Mouse (Mus musculus): ENCODE measurements at regions not wholly inside any gene's neighbourhood (a gene's known extent, or its start where the extent isn't known, plus 50 kb on each side); places are given as distances from the start of the nearest gene placed in this dataset.

DNA sequence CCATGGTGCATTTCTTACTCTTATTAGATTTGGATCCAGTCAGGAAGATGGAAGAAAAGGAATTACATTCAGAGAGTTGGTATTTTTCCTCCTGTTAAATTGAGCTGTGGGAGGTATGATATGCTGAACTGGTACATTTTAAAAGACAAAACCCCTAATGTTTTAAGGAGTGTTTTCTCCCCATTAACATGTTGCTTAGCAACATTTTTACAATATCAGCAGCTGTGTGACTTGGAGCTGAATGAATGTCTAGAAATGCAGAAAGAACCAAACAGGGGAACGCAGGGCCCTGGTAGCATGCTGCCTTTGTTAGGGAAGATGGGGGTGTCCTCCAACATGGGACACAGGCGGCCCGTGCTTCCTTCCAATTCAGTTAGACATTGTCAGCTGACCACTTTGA is 257.5 kb upstream of the Gria1 start:
- Histone ChIP-seq H3K27me3 (ENCODE audit: control insufficient read depth, insufficient read depth, low read length) (no peaks in the 10 kb centered on the region), H3K36me3 (ENCODE audit: control insufficient read depth, insufficient read depth, low read length) (no peaks in the 10 kb centered on the region), H3K4me3 (ENCODE audit: low read depth, low read length) (no peak overlapping the region), H3K4me2 (ENCODE audit: low read depth, low read length) (no peak overlapping the region), H3K9me3 (ENCODE audit: control insufficient read depth, low read length) (no peaks in the 10 kb centered on the region), H3K27ac (ENCODE audit: low read depth, low read length) (no peak overlapping the region), H3K4me1 (ENCODE audit: control insufficient read depth, insufficient read depth, low read length) (peaks cover 5% of the 10 kb centered on the region; the same call in 1 of the 2 replicates), H3K9ac (replicated peaks; ENCODE audit: low read depth, low read length) (no peak overlapping the region)
- no peak for ATAC-seq (ENCODE audit: low read depth)
- WGBS = 31% methylated on average over 3 of the region's 3 CpGs

DNA sequence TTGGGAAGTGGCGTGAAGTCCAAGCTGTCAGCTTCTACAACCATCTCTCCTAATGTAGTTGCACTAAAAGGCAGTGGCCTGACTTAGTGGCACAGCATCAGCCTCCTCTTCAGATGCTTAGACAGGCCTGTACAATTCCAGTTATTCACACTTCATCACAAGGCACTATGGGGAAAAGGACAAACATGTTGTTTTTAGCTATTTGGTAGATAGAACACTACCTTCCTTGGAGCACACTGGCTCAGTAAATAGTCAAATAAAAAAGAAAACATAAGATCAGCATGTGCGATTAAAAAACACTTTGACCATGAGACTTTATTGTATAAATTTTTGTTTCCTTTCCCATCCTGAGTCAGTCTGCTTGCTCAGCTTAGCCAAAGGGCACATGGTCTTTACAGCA is 250.7 kb upstream of the Gria1 start:
- H3K4me2 ChIP-seq (ENCODE audit: low read depth, low read length) = no peak overlapping the region
- H3K9ac ChIP-seq (replicated peaks; ENCODE audit: low read depth, low read length) = no peak overlapping the region
- no peak for ATAC-seq (ENCODE audit: low read depth)
- H3K4me3 ChIP-seq (ENCODE audit: low read depth, low read length) = no peak overlapping the region
- no peaks in the 10 kb centered on the region for H3K9me3 ChIP-seq (ENCODE audit: control insufficient read depth, low read length)
- 91% methylated on average over 2 of the region's 2 CpGs for WGBS
- no peaks in the 10 kb centered on the region for H3K27me3 ChIP-seq (ENCODE audit: control insufficient read depth, insufficient read depth, low read length)
- no peaks in the 10 kb centered on the region for H3K4me1 ChIP-seq (ENCODE audit: control insufficient read depth, insufficient read depth, low read length)
- no peak overlapping the region for H3K27ac ChIP-seq (ENCODE audit: low read depth, low read length)
- H3K36me3 ChIP-seq (ENCODE audit: control insufficient read depth, insufficient read depth, low read length) = no peaks in the 10 kb centered on the region

DNA sequence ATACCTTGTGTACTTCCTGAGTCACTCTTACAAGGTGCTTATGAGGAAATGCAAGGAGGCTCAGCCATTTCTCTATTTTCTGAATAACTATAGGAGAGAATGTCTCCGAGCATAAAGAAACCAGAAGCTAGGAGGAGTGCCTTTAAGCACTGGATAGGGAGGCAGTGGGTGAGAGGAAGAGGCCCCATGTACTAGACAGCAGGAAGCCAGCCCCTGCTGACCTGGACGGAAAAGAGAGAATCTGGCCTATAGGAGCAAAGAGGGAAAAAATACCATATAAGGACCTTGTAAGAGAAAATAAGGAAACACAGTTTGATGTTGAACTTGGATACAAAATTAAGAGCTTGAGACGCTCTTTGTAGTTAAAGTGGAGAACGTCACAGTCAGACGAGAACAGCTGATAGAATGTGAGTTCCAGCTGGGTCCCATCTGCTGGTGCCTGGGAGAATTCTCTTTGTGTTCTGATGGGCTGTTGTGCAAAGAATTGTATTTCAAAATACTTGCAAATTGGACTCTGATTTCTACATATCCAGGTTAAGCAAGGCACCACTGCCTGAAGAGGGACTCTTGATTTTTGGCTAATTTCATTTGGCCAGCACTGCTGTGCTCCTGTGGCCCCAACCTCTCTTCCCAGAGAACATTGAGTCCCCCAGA is 248.6 kb upstream of the Gria1 start:
- 56% methylated on average over 5 of the region's 5 CpGs for WGBS
- no peak overlapping the region for H3K9ac ChIP-seq (replicated peaks; ENCODE audit: low read depth, low read length)
- no peaks in the 10 kb centered on the region for H3K27me3 ChIP-seq (ENCODE audit: control insufficient read depth, insufficient read depth, low read length)
- H3K4me2 ChIP-seq (ENCODE audit: low read depth, low read length) = no peak overlapping the region
- H3K4me3 ChIP-seq (ENCODE audit: low read depth, low read length) = no peak overlapping the region
- no peak for ATAC-seq (ENCODE audit: low read depth)
- no peak overlapping the region for H3K27ac ChIP-seq (ENCODE audit: low read depth, low read length)
- no peaks in the 10 kb centered on the region for H3K36me3 ChIP-seq (ENCODE audit: control insufficient read depth, insufficient read depth, low read length)
- no peaks in the 10 kb centered on the region for H3K9me3 ChIP-seq (ENCODE audit: control insufficient read depth, low read length)
- H3K4me1 ChIP-seq (ENCODE audit: control insufficient read depth, insufficient read depth, low read length) = no peaks in the 10 kb centered on the region

DNA sequence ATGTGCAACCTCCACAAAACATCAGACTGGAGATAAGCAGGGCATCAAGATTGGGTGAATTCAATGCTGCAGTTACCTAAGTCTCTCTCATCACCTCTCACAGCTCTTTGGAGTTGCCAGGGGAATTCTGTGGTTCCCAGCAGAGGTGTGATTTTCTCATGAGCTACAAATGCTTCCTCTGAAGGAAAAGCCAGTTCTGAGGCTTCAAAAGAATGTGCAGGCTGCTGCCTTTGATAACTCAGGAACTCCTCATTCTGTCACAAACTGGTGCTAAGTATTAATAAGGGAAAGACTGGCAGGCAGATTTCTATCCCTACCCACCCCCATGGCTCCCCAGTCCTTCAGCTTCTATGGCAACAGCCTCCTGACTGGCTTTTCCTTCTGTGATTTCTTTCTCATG is 243.8 kb upstream of the Gria1 start:
- no peak overlapping the region for H3K4me2 ChIP-seq (ENCODE audit: low read depth, low read length)
- no peaks in the 10 kb centered on the region for H3K36me3 ChIP-seq (ENCODE audit: control insufficient read depth, insufficient read depth, low read length)
- H3K27ac ChIP-seq (ENCODE audit: low read depth, low read length) = no peak overlapping the region
- ATAC-seq (ENCODE audit: low read depth) = no peak
- no peak overlapping the region for H3K4me3 ChIP-seq (ENCODE audit: low read depth, low read length)
- H3K9me3 ChIP-seq (ENCODE audit: control insufficient read depth, low read length) = no peaks in the 10 kb centered on the region
- H3K27me3 ChIP-seq (ENCODE audit: control insufficient read depth, insufficient read depth, low read length) = no peaks in the 10 kb centered on the region
- no peaks in the 10 kb centered on the region for H3K4me1 ChIP-seq (ENCODE audit: control insufficient read depth, insufficient read depth, low read length)
- H3K9ac ChIP-seq (replicated peaks; ENCODE audit: low read depth, low read length) = no peak overlapping the region

DNA sequence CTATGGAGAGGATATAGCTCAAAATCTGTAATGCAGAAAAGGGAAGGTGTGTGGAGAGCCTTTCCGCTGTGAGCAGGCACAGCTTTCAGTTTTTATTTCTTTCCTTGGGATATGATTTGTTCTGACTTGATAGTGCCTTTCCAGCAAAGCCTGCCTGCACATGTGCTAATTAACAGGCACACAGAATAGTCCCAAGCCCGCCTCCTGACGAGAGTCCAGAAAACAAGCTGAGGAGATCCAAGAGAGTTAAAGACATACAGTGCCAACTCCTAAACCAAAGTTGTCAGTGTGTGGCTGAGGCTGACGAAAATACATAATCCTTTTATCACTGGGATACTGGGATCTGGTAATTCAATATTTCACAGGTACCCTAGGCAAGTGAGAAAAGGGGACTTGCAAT is 224.8 kb upstream of the Gria1 start:
- Histone ChIP-seq H3K4me1 (ENCODE audit: control insufficient read depth, insufficient read depth, low read length) (no peaks in the 10 kb centered on the region), H3K4me2 (ENCODE audit: low read depth, low read length) (no peak overlapping the region), H3K27me3 (ENCODE audit: control insufficient read depth, insufficient read depth, low read length) (no peaks in the 10 kb centered on the region), H3K4me3 (ENCODE audit: low read depth, low read length) (no peak overlapping the region), H3K9ac (replicated peaks; ENCODE audit: low read depth, low read length) (no peak overlapping the region), H3K9me3 (ENCODE audit: control insufficient read depth, low read length) (no peaks in the 10 kb centered on the region), H3K36me3 (ENCODE audit: control insufficient read depth, insufficient read depth, low read length) (no peaks in the 10 kb centered on the region), H3K27ac (ENCODE audit: low read depth, low read length) (no peak overlapping the region)
- ATAC-seq (ENCODE audit: low read depth) = no peak
- 80% methylated on average over 4 of the region's 4 CpGs for WGBS

DNA sequence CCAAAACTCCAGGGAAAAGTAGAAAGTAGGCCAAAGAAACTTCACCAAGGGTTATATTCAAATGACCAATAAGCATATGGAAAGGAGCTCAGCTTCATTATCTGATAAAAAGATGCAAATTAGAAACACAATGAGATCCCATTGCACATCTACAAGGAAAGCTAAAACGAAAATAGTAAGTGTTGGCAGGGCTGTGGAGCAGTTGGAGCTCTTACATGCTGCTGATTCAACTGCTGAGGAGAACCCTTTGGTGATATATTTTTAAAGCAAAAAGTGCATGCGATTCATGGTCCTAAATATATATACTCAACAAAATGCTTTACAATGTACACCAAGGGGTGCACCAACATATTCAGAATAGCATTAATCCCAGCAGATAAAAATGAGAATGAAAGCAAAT is 218.5 kb upstream of the Gria1 start:
- H3K9me3 ChIP-seq (ENCODE audit: control insufficient read depth, low read length) = no peaks in the 10 kb centered on the region
- H3K4me3 ChIP-seq (ENCODE audit: low read depth, low read length) = no peak overlapping the region
- 89% methylated on average over 2 of the region's 2 CpGs for WGBS
- no peak for ATAC-seq (ENCODE audit: low read depth)
- H3K27me3 ChIP-seq (ENCODE audit: control insufficient read depth, insufficient read depth, low read length) = no peaks in the 10 kb centered on the region
- no peak overlapping the region for H3K9ac ChIP-seq (replicated peaks; ENCODE audit: low read depth, low read length)
- H3K4me1 ChIP-seq (ENCODE audit: control insufficient read depth, insufficient read depth, low read length) = no peaks in the 10 kb centered on the region
- H3K36me3 ChIP-seq (ENCODE audit: control insufficient read depth, insufficient read depth, low read length) = no peaks in the 10 kb centered on the region
- H3K27ac ChIP-seq (ENCODE audit: low read depth, low read length) = no peak overlapping the region
- no peak overlapping the region for H3K4me2 ChIP-seq (ENCODE audit: low read depth, low read length)

DNA sequence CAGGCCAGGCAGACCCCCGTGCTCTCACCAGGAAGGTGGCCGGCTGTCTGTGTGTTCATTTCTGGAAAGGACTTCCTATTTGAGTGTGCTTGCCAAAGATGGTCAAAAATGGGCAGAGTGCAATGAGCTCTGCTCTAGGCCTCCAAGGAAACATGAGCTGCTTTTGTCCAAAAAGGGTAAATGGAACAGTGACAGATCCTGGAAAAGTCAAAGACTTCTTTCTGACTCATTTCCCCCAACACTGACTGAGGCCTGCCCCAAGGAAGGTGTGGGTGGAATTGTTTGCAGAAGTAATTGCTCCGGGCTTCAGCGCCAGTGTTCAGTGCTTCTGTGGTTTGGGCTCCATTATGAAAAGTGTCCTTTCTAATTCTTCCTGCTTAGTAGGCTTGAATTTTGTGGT is 203.9 kb upstream of the Gria1 start:
- no peak for ATAC-seq (ENCODE audit: low read depth)
- Histone ChIP-seq H3K9ac (replicated peaks; ENCODE audit: low read depth, low read length) (no peak overlapping the region), H3K27ac (ENCODE audit: low read depth, low read length) (no peak overlapping the region), H3K4me1 (ENCODE audit: control insufficient read depth, insufficient read depth, low read length) (no peaks in the 10 kb centered on the region), H3K36me3 (ENCODE audit: control insufficient read depth, insufficient read depth, low read length) (no peaks in the 10 kb centered on the region), H3K9me3 (ENCODE audit: control insufficient read depth, low read length) (no peaks in the 10 kb centered on the region), H3K4me2 (ENCODE audit: low read depth, low read length) (no peak overlapping the region), H3K27me3 (ENCODE audit: control insufficient read depth, insufficient read depth, low read length) (no peaks in the 10 kb centered on the region), H3K4me3 (ENCODE audit: low read depth, low read length) (no peak overlapping the region)
- WGBS = 92% methylated on average over 4 of the region's 4 CpGs

DNA sequence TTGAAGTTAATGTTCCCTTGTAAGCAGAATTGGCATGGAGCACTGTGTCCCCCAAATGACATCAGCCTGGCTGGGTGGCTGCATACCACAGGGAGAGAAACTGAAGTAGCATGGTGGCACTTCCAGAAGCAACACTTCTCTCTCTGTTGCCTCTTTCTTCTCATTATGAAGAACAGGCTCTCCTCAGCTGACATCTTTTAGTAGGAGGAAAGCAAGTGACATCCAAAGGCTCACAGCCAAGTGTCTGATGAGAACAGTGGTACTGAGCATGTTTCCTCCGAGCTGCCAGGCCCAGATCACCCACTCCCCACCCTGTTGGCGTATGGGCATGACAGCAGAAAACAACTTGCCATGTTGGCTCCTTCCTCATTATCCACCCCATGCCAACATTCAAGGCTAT is 201.0 kb upstream of the Gria1 start:
- Histone ChIP-seq H3K9ac (replicated peaks; ENCODE audit: low read depth, low read length) (no peak overlapping the region), H3K4me2 (ENCODE audit: low read depth, low read length) (no peak overlapping the region), H3K27me3 (ENCODE audit: control insufficient read depth, insufficient read depth, low read length) (no peaks in the 10 kb centered on the region), H3K36me3 (ENCODE audit: control insufficient read depth, insufficient read depth, low read length) (no peaks in the 10 kb centered on the region), H3K4me3 (ENCODE audit: low read depth, low read length) (no peak overlapping the region), H3K4me1 (ENCODE audit: control insufficient read depth, insufficient read depth, low read length) (no peaks in the 10 kb centered on the region), H3K9me3 (ENCODE audit: control insufficient read depth, low read length) (no peaks in the 10 kb centered on the region), H3K27ac (ENCODE audit: low read depth, low read length) (no peak overlapping the region)
- 88% methylated on average over 2 of the region's 2 CpGs for WGBS
- no peak for ATAC-seq (ENCODE audit: low read depth)

DNA sequence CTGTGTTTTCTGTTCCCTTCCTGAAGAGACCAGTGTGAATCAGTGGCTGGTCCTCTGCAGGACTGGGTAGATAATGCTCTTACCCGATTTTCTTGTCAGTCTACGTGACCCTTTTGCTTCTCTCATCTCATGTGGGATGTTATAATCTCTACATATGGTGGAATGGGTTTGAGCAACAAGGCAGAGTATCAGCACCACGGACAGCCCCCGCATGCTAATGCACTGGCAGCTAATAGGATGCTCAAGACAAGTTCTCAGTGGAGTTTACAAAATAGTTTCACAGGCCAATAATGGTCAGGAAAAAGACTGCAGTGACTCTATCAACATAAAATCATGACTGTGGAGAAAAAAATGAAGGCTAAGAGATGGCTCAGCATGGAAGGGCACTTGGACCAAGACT is 199.1 kb upstream of the Gria1 start:
- H3K4me2 ChIP-seq (ENCODE audit: low read depth, low read length) = no peak overlapping the region
- no peaks in the 10 kb centered on the region for H3K4me1 ChIP-seq (ENCODE audit: control insufficient read depth, insufficient read depth, low read length)
- 59% methylated on average over 4 of the region's 4 CpGs for WGBS
- H3K36me3 ChIP-seq (ENCODE audit: control insufficient read depth, insufficient read depth, low read length) = no peaks in the 10 kb centered on the region
- no peak overlapping the region for H3K9ac ChIP-seq (replicated peaks; ENCODE audit: low read depth, low read length)
- H3K27me3 ChIP-seq (ENCODE audit: control insufficient read depth, insufficient read depth, low read length) = no peaks in the 10 kb centered on the region
- H3K9me3 ChIP-seq (ENCODE audit: control insufficient read depth, low read length) = no peaks in the 10 kb centered on the region
- no peak overlapping the region for H3K27ac ChIP-seq (ENCODE audit: low read depth, low read length)
- no peak for ATAC-seq (ENCODE audit: low read depth)
- H3K4me3 ChIP-seq (ENCODE audit: low read depth, low read length) = no peak overlapping the region

DNA sequence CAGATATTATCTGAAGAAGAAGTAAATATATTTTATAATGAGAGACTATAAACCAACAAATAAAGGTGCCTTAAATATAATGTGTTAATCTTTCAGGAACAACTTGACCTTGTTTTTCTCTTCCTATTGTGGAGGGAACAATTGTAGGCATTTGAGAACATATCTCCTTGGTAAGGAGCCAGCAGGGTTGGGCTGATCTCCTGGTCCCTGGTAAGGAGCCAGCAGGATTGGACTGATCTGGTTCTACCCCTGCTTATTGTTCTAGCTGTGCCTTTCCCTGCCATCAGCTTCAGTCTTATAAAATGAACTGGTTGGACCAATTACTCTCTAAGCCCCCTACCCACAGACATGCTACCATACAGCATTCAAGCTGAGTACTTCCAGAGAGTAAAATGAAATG is 187.7 kb upstream of the Gria1 start:
- H3K9me3 ChIP-seq (ENCODE audit: control insufficient read depth, low read length) = no peaks in the 10 kb centered on the region
- H3K9ac ChIP-seq (replicated peaks; ENCODE audit: low read depth, low read length) = no peak overlapping the region
- no peak for ATAC-seq (ENCODE audit: low read depth)
- no peak overlapping the region for H3K4me3 ChIP-seq (ENCODE audit: low read depth, low read length)
- H3K27ac ChIP-seq (ENCODE audit: low read depth, low read length) = no peak overlapping the region
- no peaks in the 10 kb centered on the region for H3K36me3 ChIP-seq (ENCODE audit: control insufficient read depth, insufficient read depth, low read length)
- H3K4me2 ChIP-seq (ENCODE audit: low read depth, low read length) = no peak overlapping the region
- no peaks in the 10 kb centered on the region for H3K27me3 ChIP-seq (ENCODE audit: control insufficient read depth, insufficient read depth, low read length)
- H3K4me1 ChIP-seq (ENCODE audit: control insufficient read depth, insufficient read depth, low read length) = no peaks in the 10 kb centered on the region
